In genomic region chr2:133688788-133689155, GRCm38 (mm10) we compare ENCODE assay signal across 14 mouse cellular contexts.
"Had no signal": no experiment of that assay in that cellular context is flagged by ENCODE, and none has a peak within 500 bp of the region (broad histone marks: within the 10 kb centered on the region; RNA-seq: fewer than 3 reads in every experiment).

No protein-coding gene starts in this region.

- H3K27ac ChIP-seq: kidney, postnatal 0 days; layer of hippocampus, adult 2 months; limb, embryonic 12.5 days; lung, embryonic 15.5 days; macrophage; midbrain, embryonic 13.5 days; neural tube, embryonic 15.5 days had no signal

- H3K4me2 ChIP-seq: limb, embryonic 12.5 days; lung, embryonic 15.5 days; midbrain, embryonic 13.5 days; neural tube, embryonic 15.5 days had no signal

- H3K9me3 ChIP-seq: limb, embryonic 12.5 days; lung, embryonic 15.5 days; midbrain, embryonic 13.5 days; neural tube, embryonic 15.5 days had no signal

- H3K4me3 ChIP-seq: layer of hippocampus, adult 2 months; limb, embryonic 12.5 days; lung, embryonic 15.5 days; midbrain, embryonic 13.5 days; myocyte; neural tube, embryonic 15.5 days had no signal

- H3K27me3 ChIP-seq: limb, embryonic 12.5 days; lung, embryonic 15.5 days; midbrain, embryonic 13.5 days; neural tube, embryonic 15.5 days had no signal

- H3K9ac ChIP-seq: limb, embryonic 12.5 days; lung, embryonic 15.5 days; midbrain, embryonic 13.5 days; neural tube, embryonic 15.5 days had no signal

- H3K4me1 ChIP-seq: limb, embryonic 12.5 days; lung, embryonic 15.5 days; midbrain, embryonic 13.5 days; neural tube, embryonic 15.5 days had no signal

- DNase-seq: kidney, adult 11 months; kidney, adult 9 months; kidney, postnatal 4 days; lung, postnatal 14 days; right cerebral cortex, adult 18-20 months; right cerebral cortex, postnatal 25 days had no signal

- H3K36me3 ChIP-seq: limb, embryonic 12.5 days; lung, embryonic 15.5 days; midbrain, embryonic 13.5 days; neural tube, embryonic 15.5 days had no signal

- ATAC-seq: midbrain, embryonic 13.5 days had no signal
